Mouse (Mus musculus) embryonic facial prominence, embryonic 13.5 days (tissue): ENCODE measurements around the gene Eci1. TPM values are rescaled to one million over a fixed set of nuclear protein-coding genes. Genes with fewer than 3 reads are reported as not detected.
"Not testable (repeated sequence)": the region's sequence is repeated elsewhere in the genome, so short reads cannot be mapped to it uniquely, and the experiment has no call there.

Experiments
- ATAC-seq: fragments of 200-750 bp; cut with Nextera tagmentation; 2 replicates; pipeline ENCODE4 v1.8.0; 2017; ENCODE audit warnings: low read depth; ENCODE audit not compliant: insufficient number of reproducible peaks, insufficient read depth, low FRiP score, low TSS enrichment
- H3K27ac ChIP-seq: fragments of 300-500 bp; sonication (generic); 2 replicates; pipeline ENCODE4 v1.5.1; 2015; ENCODE audit warnings: moderate library complexity, mild to moderate bottlenecking, inconsistent platforms
- H3K27me3 ChIP-seq: fragments of 300-500 bp; sonication (generic); 2 replicates; pipeline ENCODE4 v1.6.1; 2015; ENCODE audit warnings: mild to moderate bottlenecking, inconsistent platforms
- H3K36me3 ChIP-seq: fragments of 300-500 bp; sonication (generic); 2 replicates; pipeline ENCODE4 v1.6.1; 2015; ENCODE audit warnings: mild to moderate bottlenecking, inconsistent platforms
- H3K4me1 ChIP-seq: fragments of 300-500 bp; sonication (generic); 2 replicates; pipeline ENCODE4 v1.6.1; 2015; ENCODE audit warnings: inconsistent platforms
- H3K4me2 ChIP-seq: fragments of 300-500 bp; sonication (generic); 2 replicates; pipeline ENCODE4 v1.6.1; 2015; ENCODE audit warnings: moderate library complexity, mild to moderate bottlenecking, inconsistent platforms
- H3K4me3 ChIP-seq: fragments of 300-500 bp; sonication (generic); 2 replicates; pipeline ENCODE4 v1.5.1; 2015; ENCODE audit warnings: mild to moderate bottlenecking, inconsistent platforms
- H3K9ac ChIP-seq: fragments of 300-500 bp; sonication (generic); 2 replicates; pipeline ENCODE4 v1.6.1; 2015; ENCODE audit warnings: mild to moderate bottlenecking, inconsistent platforms
- H3K9me3 ChIP-seq: fragments of 300-500 bp; sonication (generic); 2 replicates; pipeline ENCODE4 v1.6.1; 2016; ENCODE audit warnings: inconsistent platforms
- WGBS: fragments of 180-500 bp; shearing (Covaris S2); methylation state at CpG from one replicate; pipeline ENCODE4 v1.1.7; 2015; ENCODE audit warnings: mixed read lengths; 5-methylcytosine and 5-hydroxymethylcytosine counted together
- polyA plus RNA-seq: library from polyadenylated mRNA; unstranded; fragments of >200 nt; fragmentation: Nextera tagmentation; extraction: Ambion mirVana; gene quantifications from 2 replicates; pipeline ENCODE4 v1.2.1, GENCODE M21; 2015

Eci1 gene
- polyA plus RNA-seq, 1 experiment from 2014 or later = 70.6 TPM

DNA sequence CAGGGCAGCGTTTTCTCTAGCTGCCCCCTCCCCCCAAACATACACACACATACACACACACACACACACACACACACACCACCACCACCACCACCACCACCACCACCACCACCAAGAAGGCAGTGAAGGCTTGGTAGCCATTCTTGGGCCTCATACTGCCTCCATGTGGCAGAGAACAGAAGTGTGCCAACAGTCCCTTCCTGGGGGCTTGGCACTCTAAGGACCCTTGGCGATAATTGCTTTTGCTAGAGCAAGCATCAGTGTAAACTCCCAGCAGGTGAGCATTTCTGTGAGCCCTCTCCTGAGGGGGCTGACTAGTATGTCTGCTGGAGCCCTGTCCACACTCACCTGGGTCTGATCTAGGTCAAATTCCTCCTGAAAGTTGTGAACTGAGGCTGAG lies 14.7 kb downstream of the Eci1 start:
- no peaks in the 10 kb centered on the region for H3K9me3 ChIP-seq
- no peak for ATAC-seq
- H3K4me3 ChIP-seq = no peak overlapping the region
- 43% methylated on average over 2 of the region's 2 CpGs for WGBS
- H3K9ac ChIP-seq = no peak overlapping the region
- H3K4me2 ChIP-seq = no peak overlapping the region
- no peaks in the 10 kb centered on the region for H3K27me3 ChIP-seq
- H3K36me3 ChIP-seq = peaks cover 93% of the 10 kb centered on the region
- no peak overlapping the region for H3K27ac ChIP-seq
- H3K4me1 ChIP-seq = no peaks in the 10 kb centered on the region

DNA sequence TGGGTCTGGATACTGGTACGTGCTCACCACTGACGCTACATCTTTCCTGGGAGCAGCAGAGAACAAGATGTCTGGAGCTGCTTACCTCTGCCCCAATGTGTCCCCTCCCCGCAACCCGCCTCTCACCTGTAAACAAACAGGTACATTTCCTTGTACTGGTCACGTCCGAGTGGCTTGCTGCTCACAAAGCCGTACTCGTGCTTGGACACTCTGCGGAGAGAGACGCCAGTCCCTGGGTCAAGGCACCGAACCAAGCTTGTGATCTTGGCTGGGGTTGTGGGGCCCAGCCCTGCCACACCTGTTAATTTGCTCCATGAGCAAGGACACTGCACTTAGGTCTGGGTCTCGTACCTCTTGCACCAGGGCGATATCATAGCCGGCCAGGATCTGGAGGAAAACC lies 15.7 kb downstream of the Eci1 start:
- H3K36me3 ChIP-seq = peaks cover 97% of the 10 kb centered on the region
- no peaks in the 10 kb centered on the region for H3K9me3 ChIP-seq
- 89% methylated on average over 14 of the region's 14 CpGs for WGBS
- H3K9ac ChIP-seq = no peak overlapping the region
- no peak overlapping the region for H3K4me3 ChIP-seq
- no peak overlapping the region for H3K4me2 ChIP-seq
- ATAC-seq = 0 out of 2 replicates have a peak, but pooled peaks have one; percentile 10
- no peaks in the 10 kb centered on the region for H3K4me1 ChIP-seq
- no peaks in the 10 kb centered on the region for H3K27me3 ChIP-seq
- H3K27ac ChIP-seq = no peak overlapping the region

DNA sequence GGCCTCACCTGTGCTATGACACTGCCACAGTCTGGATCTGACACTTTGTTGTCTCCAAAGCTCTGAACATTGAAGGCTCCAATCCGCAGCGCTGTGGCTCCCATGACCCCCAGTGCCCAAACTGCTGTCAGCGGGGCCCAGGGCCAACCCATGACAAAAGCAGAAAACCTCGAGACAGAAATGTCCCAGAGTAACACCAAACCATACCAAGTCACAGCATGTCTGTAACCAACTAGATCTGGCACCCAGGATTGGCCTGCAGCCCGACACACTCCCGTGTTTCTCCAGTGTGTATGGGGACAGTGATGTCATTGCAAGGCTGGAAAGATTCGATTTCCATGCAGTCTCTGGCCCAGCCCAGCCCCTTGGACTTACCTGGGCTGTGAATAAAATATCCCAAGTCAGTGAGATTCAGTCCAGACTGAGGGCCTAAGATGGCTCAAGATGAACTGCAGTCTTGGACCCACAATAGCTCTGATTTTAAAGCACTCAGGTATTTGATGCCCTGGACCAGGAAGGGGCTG lies 16.3 kb downstream of the Eci1 start, which contains the start of gene Dnase1l2:
Dnase1l2 (minus strand) TSS at position 474 of the 524 bp plus-strand sequence.
- Histone ChIP-seq H3K27me3 (no peaks in the 10 kb centered on the region), H3K9me3 (no peaks in the 10 kb centered on the region), H3K9ac (no peak within 1 kb of the TSS), H3K4me3 (no peak within 1 kb of the TSS), H3K36me3 (peaks cover 97% of the 10 kb centered on the region), H3K4me1 (no peaks in the 10 kb centered on the region), H3K27ac (no peak within 1 kb of the TSS), H3K4me2 (no peak within 1 kb of the TSS)
- WGBS = 80% methylated on average over 7 of the region's 7 CpGs
- peak; percentile 7; the same call in 1 of the 2 replicates for ATAC-seq

DNA sequence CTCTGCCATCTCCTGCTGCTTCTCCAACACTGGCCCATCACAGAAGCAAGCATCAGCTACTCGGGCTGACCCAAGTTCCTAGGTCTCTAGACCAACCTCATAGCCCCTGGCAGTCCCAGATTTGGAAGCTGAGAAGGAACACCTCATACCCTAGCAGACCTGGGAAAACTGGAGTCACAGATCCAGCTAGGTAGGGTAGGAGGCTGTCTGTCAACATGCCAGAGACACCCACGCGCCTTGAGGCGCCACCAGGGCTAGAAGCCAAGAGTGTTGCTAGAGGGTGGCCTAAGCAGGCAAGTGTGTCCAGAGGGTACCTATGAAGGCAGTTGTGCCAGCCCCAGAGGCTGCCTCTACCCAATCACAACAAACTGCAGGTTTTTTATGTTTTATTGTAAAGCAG lies 17.0 kb downstream of the Eci1 start:
- Histone ChIP-seq H3K27me3 (no peaks in the 10 kb centered on the region), H3K4me2 (no peak overlapping the region), H3K9ac (no peak overlapping the region), H3K4me1 (no peaks in the 10 kb centered on the region), H3K9me3 (no peaks in the 10 kb centered on the region), H3K36me3 (peaks cover 97% of the 10 kb centered on the region), H3K4me3 (no peak overlapping the region), H3K27ac (no peak overlapping the region)
- 86% methylated on average over 4 of the region's 4 CpGs for WGBS
- ATAC-seq = no peak

DNA sequence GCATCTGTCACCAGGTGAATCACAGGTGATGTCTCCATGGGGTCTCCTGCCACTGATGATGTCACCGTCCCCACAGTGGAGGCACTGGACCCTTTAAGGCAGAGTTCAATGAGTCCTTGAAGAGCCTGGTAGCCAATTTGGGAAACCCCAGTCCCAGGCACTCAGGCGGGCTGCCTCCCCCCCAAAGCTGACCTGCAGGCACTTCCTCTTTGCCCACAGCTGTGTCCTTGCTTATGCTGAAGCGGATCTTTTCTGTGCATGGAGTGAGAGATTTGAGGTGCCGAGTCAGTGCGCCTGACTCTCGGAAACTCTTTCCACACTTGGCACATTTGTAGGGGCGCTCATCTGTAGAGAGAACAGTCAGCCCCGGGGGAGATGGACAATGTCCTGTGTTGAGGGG lies 20.1 kb downstream of the Eci1 start:
- H3K36me3 ChIP-seq = peaks cover 97% of the 10 kb centered on the region
- 92% methylated on average over 8 of the region's 8 CpGs for WGBS
- H3K4me3 ChIP-seq = no peak overlapping the region
- no peak overlapping the region for H3K9ac ChIP-seq
- H3K27ac ChIP-seq = no peak overlapping the region
- no peaks in the 10 kb centered on the region for H3K9me3 ChIP-seq
- no peak overlapping the region for H3K4me2 ChIP-seq
- no peak for ATAC-seq
- no peaks in the 10 kb centered on the region for H3K27me3 ChIP-seq
- no peaks in the 10 kb centered on the region for H3K4me1 ChIP-seq

DNA sequence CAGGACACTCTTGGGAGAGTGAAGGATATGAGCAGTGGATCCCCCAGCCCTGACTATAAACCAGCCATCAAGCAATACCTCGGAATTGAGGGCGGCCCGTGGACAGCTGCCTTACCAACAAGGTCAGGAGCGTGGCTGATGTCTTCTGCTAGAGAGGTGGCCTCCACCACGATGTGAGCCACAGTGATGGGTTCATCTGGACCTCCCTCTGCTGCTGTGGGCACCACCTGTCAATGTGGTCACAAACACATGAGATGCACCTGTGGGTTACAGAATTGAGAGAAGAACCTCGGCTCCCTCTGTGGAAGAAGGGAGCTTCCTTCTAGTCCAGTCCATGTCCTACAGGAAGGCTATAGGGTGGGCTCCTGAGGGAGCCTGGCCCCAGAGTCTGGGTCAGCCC lies 23.1 kb downstream of the Eci1 start:
- WGBS = 92% methylated on average over 6 of the region's 6 CpGs
- no peak overlapping the region for H3K9ac ChIP-seq
- no peak for ATAC-seq
- H3K4me2 ChIP-seq = no peak overlapping the region
- no peak overlapping the region for H3K27ac ChIP-seq
- no peaks in the 10 kb centered on the region for H3K9me3 ChIP-seq
- no peak overlapping the region for H3K4me3 ChIP-seq
- H3K36me3 ChIP-seq = peaks cover 71% of the 10 kb centered on the region
- H3K4me1 ChIP-seq = peaks cover 11% of the 10 kb centered on the region
- no peaks in the 10 kb centered on the region for H3K27me3 ChIP-seq

DNA sequence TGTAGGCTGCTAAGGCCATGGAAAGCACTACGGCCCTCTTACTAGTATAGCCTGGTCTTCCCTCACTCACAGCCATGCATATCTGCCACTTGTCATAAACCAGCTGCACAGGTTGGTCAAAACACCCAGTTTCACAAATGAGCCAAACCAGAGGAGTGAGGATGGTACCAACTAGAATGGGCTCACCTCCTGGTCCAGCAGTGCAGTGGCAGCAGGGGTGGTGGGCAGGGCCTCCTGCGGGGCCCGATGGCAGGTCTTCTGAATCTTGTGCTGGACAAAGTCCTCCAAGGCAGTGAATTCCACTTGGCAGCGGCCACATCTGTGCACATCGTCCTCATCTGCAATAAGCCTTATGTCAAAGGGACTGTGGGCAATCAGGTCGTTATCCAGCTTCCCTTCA lies 24.8 kb downstream of the Eci1 start:
- H3K27ac ChIP-seq = no peak overlapping the region
- H3K4me2 ChIP-seq = no peak overlapping the region
- H3K36me3 ChIP-seq = peaks cover 54% of the 10 kb centered on the region
- H3K9ac ChIP-seq = 0 out of 2 replicates have a peak overlapping the region, but pooled peaks have one; percentile 12
- no peak overlapping the region for H3K4me3 ChIP-seq
- no peaks in the 10 kb centered on the region for H3K27me3 ChIP-seq
- H3K4me1 ChIP-seq = peaks cover 14% of the 10 kb centered on the region
- ATAC-seq = no peak
- no peaks in the 10 kb centered on the region for H3K9me3 ChIP-seq
- 92% methylated on average over 6 of the region's 6 CpGs for WGBS

DNA sequence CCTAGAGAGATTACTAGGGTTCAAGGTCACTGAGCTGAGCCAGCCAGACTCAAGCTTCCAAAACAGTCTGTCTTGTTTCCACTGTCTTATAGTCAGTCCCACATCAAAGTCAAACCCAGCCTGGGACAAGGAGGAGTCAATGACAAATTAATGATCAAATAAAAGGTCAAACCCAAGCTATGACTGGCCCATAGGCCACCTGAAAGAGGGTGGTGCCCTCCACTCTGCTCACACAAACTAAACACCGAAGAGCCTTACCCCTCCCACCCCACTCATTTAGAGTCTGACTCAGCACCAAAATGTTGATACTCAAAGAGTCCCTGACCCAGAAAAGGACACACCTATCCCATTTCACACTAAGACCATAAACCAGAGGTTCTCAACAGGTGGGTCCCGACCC lies 26.9 kb downstream of the Eci1 start:
- H3K4me2 ChIP-seq = peak overlapping the region; percentile 65
- 82% methylated on average over 2 of the region's 2 CpGs for WGBS
- peak overlapping the region; percentile 87; the same call in 1 of the 2 replicates for H3K4me3 ChIP-seq

DNA sequence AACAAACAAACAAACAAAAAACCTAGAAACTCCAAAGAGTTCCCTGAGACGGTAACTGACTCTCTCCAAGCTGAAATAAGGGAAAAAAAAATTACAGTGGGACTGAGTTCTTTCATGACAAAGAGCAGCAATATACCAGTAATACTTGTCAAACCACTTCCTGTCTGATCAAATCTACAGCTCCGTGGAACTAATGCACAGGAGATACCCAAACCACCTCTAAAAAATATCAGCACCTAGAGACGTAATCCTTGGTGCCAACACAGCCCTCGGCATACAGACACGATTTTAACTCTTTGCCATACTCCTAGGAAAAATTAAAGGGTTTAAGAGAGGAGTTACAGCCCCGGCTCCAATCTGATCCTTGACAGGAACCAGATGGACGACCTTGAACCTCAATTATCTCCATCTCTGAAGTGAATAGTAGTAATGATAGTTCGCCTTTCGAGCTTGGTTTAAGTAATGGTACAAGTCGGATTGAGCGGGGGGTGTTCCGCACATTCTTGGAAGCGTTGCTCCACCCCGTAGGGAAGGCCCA lies 27.8 kb downstream of the Eci1 start:
- H3K9ac ChIP-seq = peak overlapping the region; percentile 95
- H3K4me1 ChIP-seq = peaks cover 14% of the 10 kb centered on the region
- peak overlapping the region; percentile 87 for H3K4me3 ChIP-seq
- peak overlapping the region; percentile 97 for H3K27ac ChIP-seq
- ATAC-seq = no peak
- H3K36me3 ChIP-seq = peaks cover 24% of the 10 kb centered on the region
- H3K27me3 ChIP-seq = no peaks in the 10 kb centered on the region
- peak overlapping the region; percentile 65 for H3K4me2 ChIP-seq
- H3K9me3 ChIP-seq = no peaks in the 10 kb centered on the region
- 5% methylated on average over 14 of the region's 14 CpGs for WGBS

More for the DNA sequence above, 26.9 kb downstream of the Eci1 start:
- Histone ChIP-seq H3K9ac (no peak overlapping the region), H3K4me1 (peaks cover 14% of the 10 kb centered on the region), H3K9me3 (no peaks in the 10 kb centered on the region), H3K27ac (no peak overlapping the region), H3K36me3 (peaks cover 33% of the 10 kb centered on the region), H3K27me3 (no peaks in the 10 kb centered on the region)
- no peak for ATAC-seq

DNA sequence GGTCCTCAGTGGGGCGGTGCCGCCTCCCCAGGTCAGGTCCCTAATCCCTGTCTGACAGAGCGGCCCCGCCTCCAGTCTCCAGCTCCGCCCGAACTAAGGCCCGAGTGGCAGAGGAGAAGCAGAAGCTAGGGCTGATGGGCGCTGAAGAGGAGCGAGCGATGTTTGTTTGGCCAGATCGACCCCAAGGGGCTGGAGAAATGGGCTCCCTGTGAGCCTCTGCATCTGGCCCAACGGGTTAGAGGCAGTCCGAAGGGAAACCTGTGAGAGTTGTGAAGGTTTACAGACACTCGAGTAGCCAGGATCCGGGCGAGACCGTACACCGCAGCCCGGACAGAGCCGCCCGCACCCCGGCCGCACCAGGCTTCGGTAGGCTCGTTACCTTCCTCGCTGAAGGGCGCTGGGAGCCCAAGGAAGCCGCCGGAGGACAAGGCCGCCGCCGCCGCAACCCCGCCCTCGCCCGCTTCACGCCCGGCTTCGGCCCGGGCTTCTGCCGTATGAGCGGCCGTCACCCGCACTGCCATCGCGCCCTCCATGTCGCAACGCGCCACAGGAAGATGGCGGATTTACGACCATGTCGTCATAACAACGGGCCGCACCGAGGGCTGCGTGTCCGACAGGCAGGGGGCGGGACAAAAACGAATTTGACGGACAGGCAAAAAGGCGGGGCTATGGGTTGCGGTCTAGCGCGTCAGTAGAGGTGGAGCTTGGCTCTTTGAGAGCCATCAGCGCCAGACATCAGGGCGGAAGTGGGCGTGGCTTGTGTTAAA lies 28.5 kb downstream of the Eci1 start:
- Histone ChIP-seq H3K36me3 (peaks cover 17% of the 10 kb centered on the region), H3K9ac (peak overlapping the region; percentile 95), H3K4me1 (peaks cover 14% of the 10 kb centered on the region), H3K9me3 (no peaks in the 10 kb centered on the region), H3K27me3 (no peaks in the 10 kb centered on the region), H3K27ac (peak overlapping the region; percentile 97), H3K4me2 (peak overlapping the region; percentile 65), H3K4me3 (peak overlapping the region; percentile 87)
- WGBS = under 1% methylated on average over 67 of the region's 67 CpGs
- ATAC-seq = peak; percentile 91

DNA sequence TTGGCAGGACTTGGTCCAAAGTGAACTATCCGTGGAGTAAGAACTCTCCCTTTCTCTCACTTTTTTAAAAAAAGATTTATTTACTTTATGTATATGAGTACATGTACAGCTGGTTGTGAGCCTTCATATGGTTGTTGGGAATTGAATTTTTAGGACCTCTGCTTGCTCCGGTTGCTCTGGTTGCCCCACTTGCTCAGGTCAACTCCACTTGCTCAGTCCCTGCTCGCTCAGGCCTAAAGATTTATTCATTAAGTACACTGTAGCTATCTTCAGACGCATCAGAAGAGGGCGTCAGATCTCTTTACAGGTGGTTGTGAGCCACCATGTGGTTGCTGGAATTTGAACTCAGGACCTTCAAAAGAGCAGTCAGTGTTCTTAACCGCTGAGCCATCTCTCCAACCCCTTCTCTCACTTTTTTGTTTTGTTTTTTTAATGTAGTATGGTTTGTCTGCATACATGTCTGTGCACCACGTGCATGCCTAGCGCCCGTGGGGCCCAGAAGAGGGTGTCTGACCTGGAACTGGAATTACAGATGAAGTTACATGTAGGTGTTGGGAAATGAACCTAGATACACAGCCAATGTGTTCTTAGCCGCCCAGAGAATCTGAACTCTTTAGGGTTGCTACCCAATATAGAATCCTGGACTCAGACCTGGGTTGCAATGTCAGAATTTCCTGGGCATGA lies 29.2 kb downstream of the Eci1 start:
- not testable (repeated sequence) for H3K9me3 ChIP-seq, ATAC-seq, H3K27me3 ChIP-seq, H3K9ac ChIP-seq, H3K36me3 ChIP-seq
- peak overlapping the region; percentile 87 for H3K4me3 ChIP-seq
- peak overlapping the region; percentile 97 for H3K27ac ChIP-seq
- peaks cover 14% of the 10 kb centered on the region for H3K4me1 ChIP-seq
- WGBS = 47% methylated on average over 10 of the region's 10 CpGs
- peak overlapping the region; percentile 65 for H3K4me2 ChIP-seq
